Mouse (Mus musculus): Measurements from ENCODE around the gene Gm3952. TPM values are rescaled to one million over a fixed set of nuclear protein-coding genes. Genes with fewer than 3 reads are reported as not detected.

Gene Gm3952
- total RNA-seq (2018; cell fraction: chromatin; rRNA removed): not detected
- total RNA-seq (2018; cell fraction: cytosol; rRNA removed): not detected
- total RNA-seq (2018; cell fraction: nucleus; rRNA removed): not detected
- polyA plus RNA-seq (2018): not detected in 3 replicates

DNA sequence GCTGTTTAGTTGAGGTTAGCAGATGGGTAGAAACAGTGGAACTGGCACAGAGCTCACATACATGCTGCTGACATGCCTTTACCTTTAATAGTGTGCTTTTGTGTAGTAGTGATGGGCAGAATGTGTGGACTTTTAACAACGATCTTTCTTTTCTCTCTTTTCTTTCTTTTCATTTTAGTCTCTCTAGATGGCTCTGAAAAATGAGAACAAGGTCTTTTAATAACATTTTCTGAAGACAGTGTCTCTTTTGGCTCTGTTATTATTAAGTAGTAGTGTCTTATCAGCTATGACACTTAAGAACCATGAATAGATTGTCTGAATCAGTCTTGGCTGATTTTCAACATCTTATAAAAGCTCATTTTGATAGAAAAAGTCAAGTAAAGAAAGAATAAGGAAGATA lies at the start of gene Gm3952:
TSS of gene Gm3952 (minus strand) at position 101 of the 400 bp plus-strand sequence.
- H3K79me2 ChIP-seq (ENCODE audit: inconsistent target): no peaks in the 10 kb centered on the region
- H3K36me3 ChIP-seq (ENCODE audit: inconsistent target): no peaks in the 10 kb centered on the region
- no peak within 1 kb of the TSS for H3K27ac ChIP-seq
- WGBS (ENCODE audit: missing documents): 73% methylated on average over 1 of the region's 1 CpGs
- no peak within 1 kb of the TSS for H3K4me3 ChIP-seq (ENCODE audit: inconsistent target)

DNA sequence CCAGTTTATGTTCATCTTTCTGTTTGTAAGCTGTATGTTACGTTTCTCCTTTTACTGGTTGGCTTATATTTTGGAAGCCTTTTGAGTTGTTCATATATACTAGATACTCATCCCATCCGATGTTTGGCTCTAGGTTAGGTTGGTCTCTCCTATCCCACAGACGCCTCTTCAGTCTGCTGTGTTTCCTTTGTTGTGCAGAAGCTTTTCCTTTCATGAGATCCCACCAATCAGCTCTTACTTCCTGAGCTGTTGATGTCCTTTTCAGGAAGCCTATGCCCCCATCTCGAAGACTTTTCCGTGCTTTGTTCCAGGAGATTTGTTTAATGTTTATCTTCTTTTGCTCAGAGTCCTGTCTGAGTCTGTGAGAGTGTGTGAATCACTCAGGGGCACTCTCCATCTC lies 45.3 kb upstream of the Gm3952 start:
- WGBS (ENCODE audit: missing documents): 39% methylated on average over 5 of the region's 5 CpGs
- Histone ChIP-seq H3K36me3 (ENCODE audit: inconsistent target) (no peaks in the 10 kb centered on the region), H3K79me2 (ENCODE audit: inconsistent target) (no peaks in the 10 kb centered on the region), H3K27ac (no peak overlapping the region), H3K4me3 (ENCODE audit: inconsistent target) (no peak overlapping the region)

DNA sequence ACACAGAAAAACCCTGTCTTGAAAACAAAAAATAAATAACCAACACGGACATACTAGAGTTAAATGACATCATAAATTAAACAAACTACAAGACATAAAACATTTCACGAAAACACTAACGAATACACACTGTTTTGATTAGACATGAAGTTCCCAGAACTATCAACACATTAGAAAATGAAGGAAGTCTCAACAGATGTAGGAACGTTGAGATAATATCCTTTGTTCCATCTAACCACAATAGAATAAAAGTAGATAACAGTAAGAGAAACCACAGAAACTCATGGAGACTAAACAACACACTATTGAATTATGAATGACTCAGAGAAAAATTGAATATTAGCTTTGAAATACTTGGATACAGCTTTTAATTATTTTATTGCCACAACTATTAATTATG lies 14.0 kb upstream of the Gm3952 start:
- no peak overlapping the region for H3K27ac ChIP-seq
- 70% methylated on average over 4 of the region's 4 CpGs for WGBS (ENCODE audit: missing documents)

DNA sequence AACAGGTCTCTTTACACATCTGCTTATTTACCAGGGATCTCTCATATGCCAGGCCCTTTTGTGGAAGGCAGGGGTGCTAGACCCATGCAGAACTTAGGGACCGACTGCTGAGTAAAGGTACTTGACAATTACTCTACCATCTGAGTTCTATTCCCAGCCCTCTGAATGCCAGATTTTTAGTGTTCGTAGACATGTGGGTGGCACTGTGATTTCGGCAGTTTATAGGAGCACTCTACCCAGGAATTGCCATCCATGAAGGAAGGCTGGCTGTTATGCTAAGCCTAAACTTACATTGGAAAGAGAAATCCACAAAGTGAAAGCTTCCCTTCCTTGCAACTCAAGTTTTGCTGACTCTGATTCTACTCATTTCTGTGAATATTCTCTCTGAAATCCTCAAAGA lies 62.8 kb downstream of the Gm3952 start:
- Histone ChIP-seq H3K36me3 (ENCODE audit: inconsistent target) (peaks cover 44% of the 10 kb centered on the region), H3K27ac (no peak overlapping the region), H3K79me2 (ENCODE audit: inconsistent target) (no peaks in the 10 kb centered on the region), H3K4me3 (ENCODE audit: inconsistent target) (no peak overlapping the region)
- WGBS (ENCODE audit: missing documents): 89% methylated on average over 3 of the region's 3 CpGs

More for the DNA sequence above, 14.0 kb upstream of the Gm3952 start:
- Histone ChIP-seq H3K36me3 (ENCODE audit: inconsistent target) (no peaks in the 10 kb centered on the region), H3K79me2 (ENCODE audit: inconsistent target) (no peaks in the 10 kb centered on the region), H3K4me3 (ENCODE audit: inconsistent target) (no peak overlapping the region)

DNA sequence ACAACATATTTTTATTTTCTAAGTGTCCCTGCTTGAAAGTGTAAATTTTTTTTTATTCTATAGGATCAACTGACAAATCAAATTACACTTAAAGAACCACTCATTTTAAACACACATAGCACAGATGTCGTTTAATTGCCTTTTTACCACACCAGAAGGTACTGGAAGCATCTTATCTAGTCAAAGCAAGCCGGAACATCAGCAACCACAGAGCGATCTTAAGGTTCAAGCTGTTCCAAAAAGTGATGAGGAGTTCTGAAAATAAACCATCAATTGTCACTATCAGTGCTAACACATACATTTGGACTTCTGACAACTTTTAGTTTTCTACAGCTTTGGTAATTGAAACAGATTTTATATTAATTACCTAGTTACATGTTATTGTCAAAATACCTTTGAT lies 64.4 kb downstream of the Gm3952 start:
- no peaks in the 10 kb centered on the region for H3K79me2 ChIP-seq (ENCODE audit: inconsistent target)
- WGBS (ENCODE audit: missing documents): 94% methylated on average over 3 of the region's 3 CpGs
- H3K4me3 ChIP-seq (ENCODE audit: inconsistent target): no peak overlapping the region
- no peak overlapping the region for H3K27ac ChIP-seq
- H3K36me3 ChIP-seq (ENCODE audit: inconsistent target): peaks cover 57% of the 10 kb centered on the region

DNA sequence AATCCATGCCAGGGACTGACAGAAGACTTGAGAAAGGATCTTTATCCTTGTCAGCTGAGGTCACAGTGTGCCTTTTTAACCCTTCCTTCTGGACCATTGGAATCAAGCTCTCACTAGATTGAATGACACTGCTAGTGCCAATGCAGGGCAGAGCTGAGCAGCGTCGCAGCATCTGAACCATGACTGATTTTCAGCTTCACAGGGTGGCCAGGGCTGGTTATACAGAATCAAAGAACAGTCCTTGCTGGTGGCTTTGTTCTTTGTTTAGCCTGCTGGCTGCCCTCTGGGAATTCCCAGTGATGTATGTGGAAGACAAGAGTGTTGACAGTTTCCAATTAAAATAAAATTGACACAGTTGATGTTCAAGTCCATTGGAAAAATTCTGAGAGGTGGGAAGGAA lies 66.2 kb downstream of the Gm3952 start:
- Histone ChIP-seq H3K79me2 (ENCODE audit: inconsistent target) (no peaks in the 10 kb centered on the region), H3K4me3 (ENCODE audit: inconsistent target) (no peak overlapping the region), H3K36me3 (ENCODE audit: inconsistent target) (peaks cover 70% of the 10 kb centered on the region), H3K27ac (no peak overlapping the region)
- WGBS (ENCODE audit: missing documents): 100% methylated on average over 2 of the region's 2 CpGs

DNA sequence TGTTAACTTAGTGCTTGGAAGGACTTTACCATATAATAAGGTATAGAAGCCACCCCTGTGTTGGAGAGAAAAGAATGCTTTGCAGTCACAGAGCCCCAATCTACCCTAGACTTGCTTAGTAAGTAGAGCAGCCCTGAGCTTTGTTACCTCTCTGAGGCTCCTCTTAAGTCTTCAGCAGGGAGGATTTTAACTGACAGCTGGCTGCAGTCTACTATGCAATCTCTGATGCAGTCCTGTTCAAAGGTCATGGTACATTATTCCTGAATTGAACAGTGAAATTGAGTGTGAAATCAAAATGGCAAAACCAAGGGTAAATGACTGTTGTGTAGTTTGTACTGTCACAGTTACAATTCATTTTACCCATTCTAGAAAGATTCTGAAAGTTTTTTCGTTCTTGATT lies 71.3 kb downstream of the Gm3952 start:
- no peaks in the 10 kb centered on the region; the same call in 1 of the 2 replicates for H3K79me2 ChIP-seq (ENCODE audit: inconsistent target)
- no peak overlapping the region for H3K27ac ChIP-seq
- WGBS (ENCODE audit: missing documents): 100% methylated on average over 1 of the region's 1 CpGs
- H3K36me3 ChIP-seq (ENCODE audit: inconsistent target): peaks cover 88% of the 10 kb centered on the region
- H3K4me3 ChIP-seq (ENCODE audit: inconsistent target): no peak overlapping the region

DNA sequence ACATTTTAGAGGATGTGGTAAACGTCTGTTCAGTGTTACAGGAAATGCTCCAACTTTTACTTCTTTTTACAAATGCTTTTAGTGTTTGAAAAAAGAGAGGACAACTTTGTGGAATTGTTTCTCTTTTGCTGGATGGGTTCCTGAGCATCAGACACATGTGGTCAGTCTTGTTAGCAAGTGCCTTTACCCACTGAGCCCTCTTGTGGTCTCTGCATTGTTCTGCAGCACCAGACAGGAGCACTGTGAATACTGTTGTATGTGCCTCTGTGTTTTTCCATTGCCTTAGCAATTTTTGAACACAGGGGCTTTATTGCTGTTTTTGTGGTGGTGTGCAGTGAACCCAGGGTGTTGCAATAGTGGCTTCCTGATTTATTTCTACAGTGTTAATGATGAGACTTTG lies 73.7 kb downstream of the Gm3952 start:
- Histone ChIP-seq H3K79me2 (ENCODE audit: inconsistent target) (no peaks in the 10 kb centered on the region; the same call in 1 of the 2 replicates), H3K27ac (no peak overlapping the region), H3K36me3 (ENCODE audit: inconsistent target) (peaks cover 87% of the 10 kb centered on the region), H3K4me3 (ENCODE audit: inconsistent target) (no peak overlapping the region)
- WGBS (ENCODE audit: missing documents): 30% methylated on average over 1 of the region's 1 CpGs

DNA sequence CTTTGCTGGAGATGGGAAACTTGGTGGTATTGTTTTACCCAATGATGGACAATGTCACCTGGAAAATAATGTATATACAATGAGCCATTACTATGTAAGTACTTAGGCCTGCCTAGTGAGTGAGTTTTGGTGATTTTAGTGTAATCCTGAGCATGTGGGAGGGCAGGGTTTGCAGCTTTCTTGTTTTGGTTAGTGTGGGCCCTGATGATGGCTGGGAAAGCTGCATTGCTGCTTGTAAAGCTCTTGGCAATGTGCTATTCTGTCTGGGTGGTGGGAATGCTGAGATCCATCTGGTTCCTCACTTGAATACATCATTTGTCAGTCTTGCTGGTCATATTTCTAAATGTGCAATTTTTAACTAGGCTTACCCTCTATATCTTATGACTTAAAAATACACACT lies 82.3 kb downstream of the Gm3952 start:
- no peak overlapping the region for H3K4me3 ChIP-seq (ENCODE audit: inconsistent target)
- H3K27ac ChIP-seq: no peak overlapping the region
- H3K79me2 ChIP-seq (ENCODE audit: inconsistent target): peaks cover 40% of the 10 kb centered on the region
- peaks cover 85% of the 10 kb centered on the region for H3K36me3 ChIP-seq (ENCODE audit: inconsistent target)

DNA sequence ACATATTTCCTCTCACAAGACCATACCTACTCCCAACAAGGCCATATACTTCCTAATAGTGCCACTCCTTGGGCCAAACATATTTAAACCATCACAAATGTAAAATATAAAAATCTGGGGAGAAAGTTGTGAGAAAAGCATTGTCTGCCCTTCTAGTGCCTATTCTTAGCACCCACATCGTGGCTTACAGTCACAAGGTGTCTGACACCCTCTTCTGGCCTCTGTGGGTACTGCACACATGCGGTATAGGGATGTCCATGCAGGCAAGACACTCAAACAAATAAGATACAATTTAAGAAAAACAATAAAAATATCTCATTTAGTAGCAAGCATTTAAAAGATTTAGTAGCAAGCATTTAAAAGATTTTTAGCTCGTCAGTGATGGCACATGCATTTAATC lies 89.2 kb downstream of the Gm3952 start:
- peaks cover 64% of the 10 kb centered on the region for H3K36me3 ChIP-seq (ENCODE audit: inconsistent target)
- no peak overlapping the region for H3K4me3 ChIP-seq (ENCODE audit: inconsistent target)
- no peak overlapping the region for H3K27ac ChIP-seq
- WGBS (ENCODE audit: missing documents): 50% methylated on average over 3 of the region's 3 CpGs
- peaks cover 98% of the 10 kb centered on the region for H3K79me2 ChIP-seq (ENCODE audit: inconsistent target)

DNA sequence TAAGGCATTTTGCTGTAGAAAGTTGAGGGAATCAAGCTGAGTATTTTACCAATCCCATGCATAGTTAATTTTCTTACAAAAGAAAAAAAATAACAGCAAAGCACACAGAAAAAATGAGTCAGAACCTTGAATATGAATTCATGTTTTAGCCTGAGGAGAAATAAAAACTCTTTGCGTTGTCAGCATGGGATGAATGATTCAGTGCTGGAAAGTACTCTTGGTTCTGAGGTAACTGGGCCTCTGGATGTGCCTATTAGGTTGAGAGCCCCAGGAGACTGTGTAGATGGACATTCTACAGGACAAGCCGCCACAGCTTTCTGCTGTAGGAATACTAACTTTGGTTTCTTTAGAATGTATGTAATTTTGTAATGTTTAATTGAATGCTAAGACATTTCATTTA lies 93.7 kb downstream of the Gm3952 start:
- WGBS (ENCODE audit: missing documents): 100% methylated on average over 2 of the region's 2 CpGs
- Histone ChIP-seq H3K27ac (no peak overlapping the region), H3K36me3 (ENCODE audit: inconsistent target) (peaks cover 26% of the 10 kb centered on the region; the same call in 1 of the 2 replicates)

DNA sequence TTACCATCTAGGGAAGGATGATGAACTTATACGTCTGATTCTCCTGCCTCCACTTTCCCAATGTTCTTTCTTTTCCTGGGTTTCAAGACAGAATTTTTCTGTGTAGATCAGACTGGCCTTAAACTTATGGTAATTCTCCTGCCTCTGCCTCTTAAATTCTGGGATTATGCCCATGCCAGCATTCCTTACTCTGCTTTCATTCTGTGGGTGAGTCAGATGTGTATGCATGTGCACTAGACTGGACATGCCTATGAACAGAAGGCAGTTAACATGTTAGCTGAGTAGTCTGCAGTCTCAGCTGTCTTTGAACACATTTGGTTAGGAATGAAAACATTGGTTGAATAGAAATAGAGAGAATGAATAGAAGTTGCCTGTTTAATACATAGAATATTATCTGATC lies 94.1 kb downstream of the Gm3952 start:
- H3K27ac ChIP-seq: no peak overlapping the region
- H3K79me2 ChIP-seq (ENCODE audit: inconsistent target): peaks cover 99% of the 10 kb centered on the region
- peaks cover 24% of the 10 kb centered on the region; the same call in 1 of the 2 replicates for H3K36me3 ChIP-seq (ENCODE audit: inconsistent target)
- no peak overlapping the region for H3K4me3 ChIP-seq (ENCODE audit: inconsistent target)
- WGBS (ENCODE audit: missing documents): 92% methylated on average over 1 of the region's 1 CpGs

More for the DNA sequence above, 93.7 kb downstream of the Gm3952 start:
- Histone ChIP-seq H3K79me2 (ENCODE audit: inconsistent target) (peaks cover 99% of the 10 kb centered on the region), H3K4me3 (ENCODE audit: inconsistent target) (no peak overlapping the region)

DNA sequence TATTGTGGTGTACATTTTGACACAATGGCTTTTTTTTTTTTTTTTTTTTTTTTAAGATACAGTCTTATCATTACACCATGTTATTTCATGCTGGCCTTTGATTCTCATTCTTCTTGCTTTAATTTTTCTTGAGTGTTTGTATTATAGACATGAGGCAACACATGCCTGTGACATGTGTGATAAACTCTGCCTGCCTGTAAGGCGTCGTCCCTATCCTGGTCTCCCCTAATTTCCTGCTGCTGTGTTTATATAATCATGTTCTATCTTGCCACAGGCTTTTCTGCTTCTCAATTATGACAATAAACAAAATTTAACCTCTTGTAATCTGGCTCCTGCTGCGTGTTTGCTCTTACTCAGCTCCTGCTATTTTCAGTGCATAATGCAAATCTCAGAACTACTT lies 100.5 kb downstream of the Gm3952 start:
- Histone ChIP-seq H3K79me2 (ENCODE audit: inconsistent target) (peaks cover 100% of the 10 kb centered on the region), H3K4me3 (ENCODE audit: inconsistent target) (no peak overlapping the region), H3K27ac (no peak overlapping the region), H3K36me3 (ENCODE audit: inconsistent target) (no peaks in the 10 kb centered on the region)
- WGBS (ENCODE audit: missing documents): 92% methylated on average over 3 of the region's 3 CpGs

DNA sequence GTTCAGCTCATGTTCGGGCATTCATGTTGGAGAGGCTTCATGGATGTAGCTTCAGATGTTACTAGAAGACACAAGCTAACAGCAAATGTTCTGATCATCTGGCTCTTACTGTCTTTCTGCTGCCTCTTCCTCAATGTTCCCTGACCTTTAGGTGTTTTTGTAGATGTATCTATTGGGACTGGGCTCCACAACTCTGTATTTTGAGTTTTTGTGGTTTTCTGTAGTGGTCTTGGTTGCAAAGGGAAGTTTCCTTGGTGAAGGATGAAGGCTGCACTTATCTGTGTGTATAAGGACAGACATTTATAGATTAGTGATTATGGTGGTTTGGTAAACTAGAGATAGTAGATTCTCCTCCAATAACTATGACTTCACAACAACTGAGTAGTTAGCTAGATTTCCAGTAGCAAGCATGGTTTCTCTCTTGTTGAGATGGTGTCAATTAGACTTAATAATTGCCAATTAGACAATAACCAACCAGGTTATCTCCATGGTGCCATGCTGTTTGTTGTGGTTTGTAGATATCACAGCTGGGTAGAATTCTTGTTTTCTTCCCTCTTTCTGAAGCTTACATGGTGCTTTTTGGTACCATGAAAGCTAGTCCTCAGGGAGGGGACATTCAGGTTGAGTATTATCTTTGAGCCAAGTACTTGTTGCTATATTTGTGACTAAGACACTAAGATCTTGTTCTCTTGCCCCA lies 101.6 kb downstream of the Gm3952 start:
- 100% methylated on average over 1 of the region's 1 CpGs for WGBS (ENCODE audit: missing documents)
- H3K79me2 ChIP-seq (ENCODE audit: inconsistent target): peaks cover 100% of the 10 kb centered on the region
- H3K27ac ChIP-seq: no peak overlapping the region
- no peak overlapping the region for H3K4me3 ChIP-seq (ENCODE audit: inconsistent target)
- H3K36me3 ChIP-seq (ENCODE audit: inconsistent target): no peaks in the 10 kb centered on the region

All from macrophage (primary cell).